Mouse (Mus musculus) lung, adult 2 months (tissue): ENCODE results near the gene Olfr1161.

Experiments
- CTCF ChIP-seq: fragments of 200-500 bp; IDR thresholded peaks from 2 replicates; pipeline ENCODE4 v1.5.1; 2011; ENCODE audit warnings: mild to moderate bottlenecking, low read length, control low read depth; ENCODE audit not compliant: insufficient read depth
- POLR2A ChIP-seq: fragments of 200-500 bp; IDR thresholded peaks from 2 replicates; pipeline ENCODE4 v1.6.1; 2011; ENCODE audit warnings: low read depth, mild to moderate bottlenecking, control low read depth, low read length, borderline replicate concordance; ENCODE audit errors: extremely low read depth

GRCm38 (mm10) chr2:88007515-88008318 lies 14.9 kb upstream of the Olfr1161 start, which contains the start of gene Olfr1160:
- no peak for TF ChIP-seq POLR2A
- no peak for TF ChIP-seq CTCF
